Mouse (Mus musculus) lung, adult 2 months (tissue): ENCODE data around the gene Tcf7l2.

Source experiments
- CTCF ChIP-seq: fragments of 200-500 bp; IDR thresholded peaks from 2 replicates; pipeline ENCODE4 v1.5.1; 2011; ENCODE audit warnings: mild to moderate bottlenecking, low read length, control low read depth; ENCODE audit not compliant: insufficient read depth
- POLR2A ChIP-seq: fragments of 200-500 bp; IDR thresholded peaks from 2 replicates; pipeline ENCODE4 v1.6.1; 2011; ENCODE audit warnings: low read depth, mild to moderate bottlenecking, control low read depth, low read length, borderline replicate concordance; ENCODE audit errors: extremely low read depth

- no peak for TF ChIP-seq CTCF
- TF ChIP-seq POLR2A = no peak
These were observed 131.6 kb downstream of the Tcf7l2 start for GRCm38 (mm10) chr19:55873221-55873620.
